In the genomic region with DNA sequence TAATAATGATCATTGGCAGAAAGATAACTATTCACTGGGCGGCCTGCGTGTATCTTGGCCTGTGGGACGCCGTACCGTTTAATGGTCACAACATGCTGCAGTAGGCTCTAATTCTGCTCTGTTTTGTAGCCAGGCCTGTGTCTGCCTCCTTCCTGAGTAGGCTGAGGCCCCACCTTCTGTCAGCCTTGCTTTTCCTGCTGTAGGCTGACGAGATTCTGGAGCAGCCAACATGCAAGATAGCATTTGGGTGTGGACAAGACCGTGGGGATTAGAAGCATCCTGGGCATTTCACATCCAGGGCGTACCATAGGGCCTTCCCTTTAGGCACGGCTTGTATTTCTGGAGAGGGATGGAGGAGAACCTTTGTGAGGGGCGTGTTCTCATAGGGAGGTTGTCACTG, we compare ENCODE assay signal across 13 mouse cellular contexts. TPM values are rescaled to one million over a fixed set of nuclear protein-coding genes. Genes with fewer than 3 reads are reported as not detected.
DNase-seq lines count a peak whose midpoint lies in the region; ATAC-seq and TF ChIP-seq lines count a peak whose summit lies in the region.
"Had no signal": no experiment of that assay in that cellular context is flagged by ENCODE, and none has a peak within 500 bp of the region (broad histone marks: within the 10 kb centered on the region; RNA-seq: fewer than 3 reads in every experiment).

No protein-coding gene starts in this region.

- 61% methylated on average over 10 of the region's 10 CpGs for WGBS in intestine, postnatal 0 days
- WGBS in intestine, embryonic 16.5 days = 65% methylated on average over 10 of the region's 10 CpGs
- 47% methylated on average over 10 of the region's 10 CpGs for whole genome bisulfite sequencing in heart, postnatal 0 days
- WGBS in thymus, adult 2 months = 74% methylated on average over 10 of the region's 10 CpGs

- H3K9ac ChIP-seq in intestine, postnatal 0 days (ENCODE audit: low read depth, low read length) = no peak overlapping the region
- no peak overlapping the region for H3K9ac ChIP-seq in intestine, embryonic 16.5 days (ENCODE audit: low read depth, low read length)
- no peak overlapping the region for H3K9ac ChIP-seq in heart, postnatal 0 days (replicated peaks; ENCODE audit: low read depth, low read length)
- H3K9ac ChIP-seq: liver, postnatal 0 days; neural tube, embryonic 15.5 days; stomach, embryonic 15.5 days had no signal

- H3K27ac ChIP-seq in intestine, postnatal 0 days (ENCODE audit: low read depth, low read length) = peak overlapping the region; percentile 28; the same call in 1 of the 2 replicates
- no peak overlapping the region for H3K27ac ChIP-seq in intestine, embryonic 16.5 days (ENCODE audit: low read length)
- peak overlapping the region; percentile 50 for H3K27ac ChIP-seq in heart, postnatal 0 days (ENCODE audit: low read depth)
- H3K27ac ChIP-seq in thymus, adult 2 months (ENCODE audit: control insufficient read depth, insufficient read depth, low read length) = no peak overlapping the region; the same call in 1 of the 2 replicates
- H3K27ac ChIP-seq: hindbrain, postnatal 0 days; neural tube, embryonic 15.5 days; stomach, embryonic 15.5 days had no signal

- H3K4me2 ChIP-seq in intestine, postnatal 0 days (replicated peaks; ENCODE audit: low read depth) = no peak overlapping the region
- no peak overlapping the region for H3K4me2 ChIP-seq in intestine, embryonic 16.5 days (ENCODE audit: low read depth, low read length)
- H3K4me2 ChIP-seq in heart, postnatal 0 days (ENCODE audit: low read depth, low read length) = no peak overlapping the region
- H3K4me2 ChIP-seq: neural tube, embryonic 15.5 days; stomach, embryonic 15.5 days had no signal

- H3K36me3 ChIP-seq in intestine, postnatal 0 days (ENCODE audit: control insufficient read depth, insufficient read depth) = no peaks in the 10 kb centered on the region
- no peaks in the 10 kb centered on the region for H3K36me3 ChIP-seq in intestine, embryonic 16.5 days (ENCODE audit: control insufficient read depth, insufficient read depth, low read length)
- no peaks in the 10 kb centered on the region for H3K36me3 ChIP-seq in heart, postnatal 0 days (replicated peaks; ENCODE audit: control insufficient read depth, insufficient read depth, low read length)
- no peaks in the 10 kb centered on the region for H3K36me3 ChIP-seq in thymus, adult 2 months (ENCODE audit: control insufficient read depth, insufficient read depth, low read length)
- H3K36me3 ChIP-seq: neural tube, embryonic 15.5 days; stomach, embryonic 15.5 days had no signal

- no peaks in the 10 kb centered on the region for H3K9me3 ChIP-seq in intestine, postnatal 0 days (ENCODE audit: control insufficient read depth)
- no peaks in the 10 kb centered on the region for H3K9me3 ChIP-seq in intestine, embryonic 16.5 days (ENCODE audit: control insufficient read depth, low read length)
- H3K9me3 ChIP-seq in heart, postnatal 0 days (replicated peaks; ENCODE audit: control insufficient read depth, low read length) = no peaks in the 10 kb centered on the region
- H3K9me3 ChIP-seq: neural tube, embryonic 15.5 days; stomach, embryonic 15.5 days had no signal

- no peak for TF ChIP-seq POLR2A in thymus, adult 2 months (IDR thresholded peaks at IDR 0.05; ENCODE audit: control insufficient read depth, extremely low read depth, insufficient read depth, low read length, poor library complexity)

- no peak for ATAC-seq in intestine, postnatal 0 days
- ATAC-seq in intestine, embryonic 16.5 days = no peak
- peak; percentile 49 for ATAC-seq in heart, postnatal 0 days (ENCODE audit: insufficient read depth, low read depth)
- ATAC-seq: hindbrain, postnatal 0 days; liver, postnatal 0 days had no signal

- no peaks in the 10 kb centered on the region for H3K27me3 ChIP-seq in intestine, postnatal 0 days (replicated peaks; ENCODE audit: control insufficient read depth, insufficient read depth, low read length)
- H3K27me3 ChIP-seq in intestine, embryonic 16.5 days (replicated peaks; ENCODE audit: control insufficient read depth, insufficient read depth, low read length) = no peaks in the 10 kb centered on the region
- H3K27me3 ChIP-seq in heart, postnatal 0 days (ENCODE audit: control insufficient read depth, insufficient read depth, low read length) = no peaks in the 10 kb centered on the region
- no peaks in the 10 kb centered on the region for H3K27me3 ChIP-seq in thymus, adult 2 months (ENCODE audit: control insufficient read depth, insufficient read depth, low read length)
- H3K27me3 ChIP-seq: neural tube, embryonic 15.5 days; stomach, embryonic 15.5 days had no signal

- no peak for TF ChIP-seq CTCF in intestine, postnatal 0 days (IDR thresholded peaks at IDR 0.05; ENCODE audit: low read depth)
- TF ChIP-seq CTCF in heart, postnatal 0 days (IDR thresholded peaks at IDR 0.05; ENCODE audit: low read depth) = no peak
- TF ChIP-seq CTCF in thymus, adult 2 months (IDR thresholded peaks at IDR 0.05; ENCODE audit: borderline replicate concordance, control insufficient read depth, extremely low read depth, insufficient read depth, low read length, poor library complexity) = no peak

- DNase-seq in brain, adult 2 months (ENCODE audit: low read depth, low spot score) = peak; percentile 46
- DNase-seq in heart, postnatal 0 days (ENCODE audit: low spot score) = peak; percentile 44
- peak; percentile 46 to 62 for DNase-seq in kidney, postnatal 36 days
- DNase-seq in thymus, adult 2 months = no peak
- DNase-seq in right cerebral cortex, postnatal 4 days = no peak
- DNase-seq in thymus, postnatal 10 days (ENCODE audit: low spot score in 2 of 2) = no peak
- DNase-seq: liver, postnatal 0 days; right cerebral cortex, postnatal 25 days had no signal

- TF ChIP-seq EP300 in heart, postnatal 0 days (IDR thresholded peaks at IDR 0.05; ENCODE audit: low read depth) = no peak

- H3K4me3 ChIP-seq in intestine, postnatal 0 days (ENCODE audit: low read depth, low read length) = no peak overlapping the region
- H3K4me3 ChIP-seq in intestine, embryonic 16.5 days (ENCODE audit: low read length) = no peak overlapping the region
- no peak overlapping the region for H3K4me3 ChIP-seq in heart, postnatal 0 days (ENCODE audit: low read depth, low read length)
- no peak overlapping the region for H3K4me3 ChIP-seq in thymus, adult 2 months (ENCODE audit: control insufficient read depth, insufficient read depth, low read length)
- H3K4me3 ChIP-seq: neural tube, embryonic 15.5 days; stomach, embryonic 15.5 days had no signal

- H3K4me1 ChIP-seq in intestine, postnatal 0 days (replicated peaks; ENCODE audit: control insufficient read depth, insufficient read depth, low read length) = no peaks in the 10 kb centered on the region
- H3K4me1 ChIP-seq in intestine, embryonic 16.5 days (ENCODE audit: control insufficient read depth, insufficient read depth, low read length) = peaks cover 4% of the 10 kb centered on the region; the same call in 1 of the 2 replicates
- peaks cover 11% of the 10 kb centered on the region; the same call in 1 of the 2 replicates for H3K4me1 ChIP-seq in heart, postnatal 0 days (ENCODE audit: control insufficient read depth, insufficient read depth)
- H3K4me1 ChIP-seq in thymus, adult 2 months (replicated peaks; ENCODE audit: control insufficient read depth, insufficient read depth, low read length) = peaks cover 4% of the 10 kb centered on the region

RNA-seq across cellular contexts. Expression of gene Dpm3, which starts 3.3 kb away (rescaled TPM):
- 120 and 128 TPM in 2 replicates for polyA plus RNA-seq in intestine, postnatal 0 days (2015; fragmentation: Nextera tagmentation; extraction: Ambion mirVana)
- 119 and 126 TPM in 2 replicates for polyA plus RNA-seq in intestine, embryonic 16.5 days (2015; fragmentation: Nextera tagmentation; extraction: Ambion mirVana)
- 271 and 450 TPM in 2 replicates for total RNA-seq in heart, postnatal 0 days (2014; rRNA removed; ENCODE audit: low replicate concordance)
- 80.3 and 85.9 TPM in 2 replicates for polyA plus RNA-seq in heart, postnatal 0 days (2015; fragmentation: Nextera tagmentation; extraction: Ambion mirVana)
- 477 and 588 TPM in 2 replicates for polyA plus RNA-seq in thymus, adult 2 months (2012; rRNA removed)

RNA-seq across cellular contexts. Expression of gene Slc50a1, which starts 8.0 kb away (rescaled TPM):
- 57.4 and 61.8 TPM in 2 replicates for polyA plus RNA-seq in intestine, postnatal 0 days (2015; fragmentation: Nextera tagmentation; extraction: Ambion mirVana)
- polyA plus RNA-seq in intestine, embryonic 16.5 days (2015; fragmentation: Nextera tagmentation; extraction: Ambion mirVana) = 62.7 and 74.1 TPM in 2 replicates
- 33.7 and 54.2 TPM in 2 replicates for total RNA-seq in heart, postnatal 0 days (2014; rRNA removed; ENCODE audit: low replicate concordance)
- polyA plus RNA-seq in heart, postnatal 0 days (2015; fragmentation: Nextera tagmentation; extraction: Ambion mirVana) = 50.7 and 52.0 TPM in 2 replicates
- 196 and 251 TPM in 2 replicates for polyA plus RNA-seq in thymus, adult 2 months (2012; rRNA removed)

RNA-seq across cellular contexts. Expression of gene Trim46, which starts 16.3 kb away (rescaled TPM):
- polyA plus RNA-seq in intestine, postnatal 0 days (2015; fragmentation: Nextera tagmentation; extraction: Ambion mirVana) = 1.2 and 1.3 TPM in 2 replicates
- polyA plus RNA-seq in intestine, embryonic 16.5 days (2015; fragmentation: Nextera tagmentation; extraction: Ambion mirVana) = 3.9 TPM in 2 replicates
- total RNA-seq in heart, postnatal 0 days (2014; rRNA removed; ENCODE audit: low replicate concordance) = 0.08 and 0.62 TPM in 2 replicates
- 0.44 and 0.45 TPM in 2 replicates for polyA plus RNA-seq in heart, postnatal 0 days (2015; fragmentation: Nextera tagmentation; extraction: Ambion mirVana)
- polyA plus RNA-seq in thymus, adult 2 months (2012; rRNA removed) = 12.1 and 13.0 TPM in 2 replicates

RNA-seq across cellular contexts. Expression of gene Krtcap2, which starts 16.7 kb away (rescaled TPM):
- 273 and 281 TPM in 2 replicates for polyA plus RNA-seq in intestine, postnatal 0 days (2015; fragmentation: Nextera tagmentation; extraction: Ambion mirVana)
- polyA plus RNA-seq in intestine, embryonic 16.5 days (2015; fragmentation: Nextera tagmentation; extraction: Ambion mirVana) = 316 and 334 TPM in 2 replicates
- total RNA-seq in heart, postnatal 0 days (2014; rRNA removed; ENCODE audit: low replicate concordance) = 41.8 and 76.1 TPM in 2 replicates
- 192 and 216 TPM in 2 replicates for polyA plus RNA-seq in heart, postnatal 0 days (2015; fragmentation: Nextera tagmentation; extraction: Ambion mirVana)
- polyA plus RNA-seq in thymus, adult 2 months (2012; rRNA removed) = 171 and 183 TPM in 2 replicates

RNA-seq across cellular contexts. Expression of gene Efna1, which starts 18.5 kb away (rescaled TPM):
- 50.7 and 69.8 TPM in 2 replicates for polyA plus RNA-seq in intestine, postnatal 0 days (2015; fragmentation: Nextera tagmentation; extraction: Ambion mirVana)
- polyA plus RNA-seq in intestine, embryonic 16.5 days (2015; fragmentation: Nextera tagmentation; extraction: Ambion mirVana) = 62.9 and 69.6 TPM in 2 replicates
- total RNA-seq in heart, postnatal 0 days (2014; rRNA removed; ENCODE audit: low replicate concordance) = 43.1 and 46.2 TPM in 2 replicates
- polyA plus RNA-seq in heart, postnatal 0 days (2015; fragmentation: Nextera tagmentation; extraction: Ambion mirVana) = 37.2 and 38.4 TPM in 2 replicates
- 6.3 and 9.7 TPM in 2 replicates for polyA plus RNA-seq in thymus, adult 2 months (2012; rRNA removed)

Comparison
In these comparisons a context has a peak if more than half of its experiments do, and no peak if none do; other contexts are left out.
1. H3K27ac ChIP-seq: peak in intestine, postnatal 0 days (single experiment) and heart, postnatal 0 days (single experiment); none in intestine, embryonic 16.5 days (single experiment) and thymus, adult 2 months (single experiment).
2. DNase-seq: peak in brain, adult 2 months (single experiment), heart, postnatal 0 days (single experiment) and kidney, postnatal 36 days (2 of 2); none in thymus, adult 2 months (single experiment), right cerebral cortex, postnatal 4 days (single experiment) and thymus, postnatal 10 days (0 of 2).